Mouse (Mus musculus) testis, adult 2 months (tissue): ENCODE results near the gene Dnajc30. TPM values are rescaled to one million over a fixed set of nuclear protein-coding genes. Genes with fewer than 3 reads are reported as not detected.

Source experiments
- H3K27ac ChIP-seq: fragments of 200-500 bp; 2 replicates; pipeline ENCODE4 v1.5.1; 2012; ENCODE audit warnings: low read depth, low read length; ENCODE audit not compliant: control insufficient read depth, insufficient read depth
- H3K27me3 ChIP-seq: fragments of 200-500 bp; 2 replicates; pipeline ENCODE4 v1.6.1; 2012; ENCODE audit warnings: mild to moderate bottlenecking, low read length, moderate library complexity; ENCODE audit not compliant: control insufficient read depth, insufficient read depth
- H3K36me3 ChIP-seq: fragments of 200-500 bp; 2 replicates; pipeline ENCODE4 v1.6.1; 2012; ENCODE audit warnings: mild to moderate bottlenecking, low read length; ENCODE audit not compliant: control insufficient read depth, insufficient read depth
- H3K4me1 ChIP-seq: fragments of 200-500 bp; 2 replicates; pipeline ENCODE4 v1.6.1; 2012; ENCODE audit warnings: low read length; ENCODE audit not compliant: control insufficient read depth, insufficient read depth
- H3K4me3 ChIP-seq: fragments of 200-500 bp; 2 replicates; pipeline ENCODE4 v1.5.1; 2012; ENCODE audit warnings: low read depth, mild to moderate bottlenecking, low read length, moderate library complexity, mixed read lengths; ENCODE audit not compliant: control insufficient read depth
- CTCF ChIP-seq: fragments of 200-500 bp; IDR thresholded peaks from 2 replicates; pipeline ENCODE4 v1.5.1; 2012; ENCODE audit warnings: low read depth, mild to moderate bottlenecking, inconsistent platforms, low read length, moderate library complexity; ENCODE audit not compliant: control insufficient read depth, insufficient read depth, insufficient replicate concordance
- POLR2A ChIP-seq: fragments of 200-500 bp; IDR thresholded peaks from 2 replicates; pipeline ENCODE4 v1.6.1; 2012; ENCODE audit warnings: low read depth, mild to moderate bottlenecking, inconsistent platforms, low read length, moderate library complexity; ENCODE audit not compliant: control insufficient read depth
- polyA plus RNA-seq: library from polyadenylated mRNA; depleted of rRNA; stranded (reverse); fragments of >200 nt; gene quantifications from 2 replicates; pipeline ENCODE4 v1.2.3, GENCODE M21; 2012

The Dnajc30 gene
- polyA plus RNA-seq, 1 experiment: 23.4 TPM

- Histone ChIP-seq H3K36me3 (no peaks in the 10 kb centered on the region), H3K27ac (no peak overlapping the region), H3K4me3 (no peak overlapping the region), H3K27me3 (no peaks in the 10 kb centered on the region), H3K4me1 (peaks cover 18% of the 10 kb centered on the region)
- TF ChIP-seq POLR2A (no peak), CTCF (no peak)
Measured at GRCm38 (mm10) chr5:135076368-135076767, 12.4 kb downstream of the Dnajc30 start.

GRCm38 (mm10) chr5:135076931-135077505 lies 13.0 kb downstream of the Dnajc30 start:
- no peak overlapping the region for H3K27ac ChIP-seq

GRCm38 (mm10) chr5:135077564-135078481 lies 13.8 kb downstream of the Dnajc30 start, which contains the start of gene Vps37d:
TSS of gene Vps37d (minus strand) at chr5:135078266.
- H3K27me3 ChIP-seq: no peaks in the 10 kb centered on the region
- no peak within 1 kb of the TSS for H3K27ac ChIP-seq
- peak within 1 kb of the TSS; percentile 79 for H3K4me3 ChIP-seq
- H3K36me3 ChIP-seq: no peaks in the 10 kb centered on the region
- TF ChIP-seq CTCF: peak; percentile 79
- no peak for TF ChIP-seq POLR2A
- peaks cover 18% of the 10 kb centered on the region for H3K4me1 ChIP-seq

More at GRCm38 (mm10) chr5:135076931-135077505, 13.0 kb downstream of the Dnajc30 start:
- Histone ChIP-seq H3K4me1 (peaks cover 18% of the 10 kb centered on the region), H3K27me3 (no peaks in the 10 kb centered on the region), H3K36me3 (no peaks in the 10 kb centered on the region), H3K4me3 (no peak overlapping the region)
- TF ChIP-seq POLR2A (no peak), CTCF (no peak)

- TF ChIP-seq CTCF: no peak; the same call in 1 of the 2 replicates
- no peak for TF ChIP-seq POLR2A
- Histone ChIP-seq H3K4me1 (peaks cover 12% of the 10 kb centered on the region), H3K27me3 (no peaks in the 10 kb centered on the region), H3K36me3 (no peaks in the 10 kb centered on the region), H3K4me3 (peak overlapping the region; percentile 78), H3K27ac (no peak overlapping the region)
Measured at GRCm38 (mm10) chr5:135078482-135078810, 14.4 kb downstream of the Dnajc30 start.

GRCm38 (mm10) chr5:135079578-135079977 lies 15.6 kb downstream of the Dnajc30 start:
- Histone ChIP-seq H3K4me3 (no peak overlapping the region), H3K27me3 (no peaks in the 10 kb centered on the region), H3K4me1 (peaks cover 12% of the 10 kb centered on the region), H3K36me3 (no peaks in the 10 kb centered on the region), H3K27ac (no peak overlapping the region)
- TF ChIP-seq POLR2A (no peak), CTCF (no peak)

GRCm38 (mm10) chr5:135080539-135080938 lies 16.5 kb downstream of the Dnajc30 start:
- H3K4me3 ChIP-seq: no peak overlapping the region
- no peak for TF ChIP-seq CTCF
- no peak for TF ChIP-seq POLR2A
- no peak overlapping the region for H3K27ac ChIP-seq
- H3K36me3 ChIP-seq: no peaks in the 10 kb centered on the region
- peaks cover 12% of the 10 kb centered on the region for H3K4me1 ChIP-seq
- no peaks in the 10 kb centered on the region for H3K27me3 ChIP-seq

- Histone ChIP-seq H3K27ac (no peak overlapping the region), H3K4me1 (peaks cover 8% of the 10 kb centered on the region), H3K4me3 (no peak overlapping the region), H3K27me3 (no peaks in the 10 kb centered on the region), H3K36me3 (no peaks in the 10 kb centered on the region)
- TF ChIP-seq POLR2A (no peak), CTCF (no peak)
Measured at GRCm38 (mm10) chr5:135086871-135087270, 22.9 kb downstream of the Dnajc30 start.
